Mouse (Mus musculus) heart, embryonic 14.5 days (tissue): ENCODE measurements at regions not wholly inside any gene's neighbourhood (a gene's known extent, or its start where the extent isn't known, plus 50 kb on each side); places are given as distances from the start of the nearest gene placed in this dataset.

Experiments used
- ATAC-seq: fragments of 200-750 bp; cut with Nextera tagmentation; 2 replicates; pipeline ENCODE4 v1.8.0; 2017; ENCODE audit warnings: low read depth, moderate TSS enrichment; ENCODE audit not compliant: insufficient number of reproducible peaks, insufficient read depth, low FRiP score
- H3K27ac ChIP-seq, 2 experiments: fragments of 200-500 bp in 1 of 2; fragments of 300-500 bp in 1 of 2; sonication (generic) in 1 of 2; replicated peaks in 1 of 2; 2 replicates each; pipeline ENCODE4 v1.5.1; 2012 to 2014; ENCODE audit warnings: low read depth in 2 of 2, low read length in 2 of 2, control low read depth in 1 of 2, mild to moderate bottlenecking in 1 of 2, mixed read lengths in 1 of 2; ENCODE audit not compliant: control insufficient read depth in 1 of 2, insufficient read depth in 1 of 2
- H3K27me3 ChIP-seq: fragments of 300-500 bp; sonication (generic); 2 replicates; pipeline ENCODE4 v1.6.1; 2014; ENCODE audit warnings: mild to moderate bottlenecking, low read length, control low read depth; ENCODE audit not compliant: control insufficient read depth, insufficient read depth
- H3K36me3 ChIP-seq: fragments of 300-500 bp; sonication (generic); 2 replicates; pipeline ENCODE4 v1.6.1; 2014; ENCODE audit warnings: mild to moderate bottlenecking, control low read depth, low read length, mixed read lengths; ENCODE audit not compliant: control insufficient read depth, insufficient read depth
- H3K4me1 ChIP-seq, 2 experiments: fragments of 200-500 bp in 1 of 2; fragments of 300-500 bp in 1 of 2; sonication (generic) in 1 of 2; 2 replicates each; pipeline ENCODE4 v1.6.1; 2012 to 2014; ENCODE audit warnings: low read length in 2 of 2, control low read depth in 1 of 2, mixed read lengths in 1 of 2; ENCODE audit not compliant: control insufficient read depth in 2 of 2, insufficient read depth in 2 of 2
- H3K4me2 ChIP-seq: fragments of 300-500 bp; sonication (generic); 2 replicates; pipeline ENCODE4 v1.6.1; 2014; ENCODE audit warnings: mild to moderate bottlenecking, low read length
- H3K4me3 ChIP-seq, 2 experiments: fragments of 200-500 bp in 1 of 2; fragments of 300-500 bp in 1 of 2; sonication (generic) in 1 of 2; 2 replicates each; pipeline ENCODE4 v1.5.1; 2012 to 2014; ENCODE audit warnings: low read length in 2 of 2, mild to moderate bottlenecking in 2 of 2, control low read depth in 1 of 2, low read depth in 1 of 2, moderate library complexity in 1 of 2; ENCODE audit not compliant: control insufficient read depth in 1 of 2, insufficient read depth in 1 of 2
- H3K9ac ChIP-seq: fragments of 300-500 bp; sonication (generic); 2 replicates; pipeline ENCODE4 v1.6.1; 2014; ENCODE audit warnings: mild to moderate bottlenecking, low read length
- H3K9me3 ChIP-seq: fragments of 300-500 bp; sonication (generic); 2 replicates; pipeline ENCODE4 v1.6.1; 2016; ENCODE audit warnings: low read length, control low read depth; ENCODE audit not compliant: control insufficient read depth
- WGBS: fragments of 180-500 bp; shearing (Covaris S2); extraction: QIAGEN DNeasy Blood & Tissue Kit; methylation state at CpG from one replicate; pipeline ENCODE4 v1.1.7; 2014; 5-methylcytosine and 5-hydroxymethylcytosine counted together

DNA sequence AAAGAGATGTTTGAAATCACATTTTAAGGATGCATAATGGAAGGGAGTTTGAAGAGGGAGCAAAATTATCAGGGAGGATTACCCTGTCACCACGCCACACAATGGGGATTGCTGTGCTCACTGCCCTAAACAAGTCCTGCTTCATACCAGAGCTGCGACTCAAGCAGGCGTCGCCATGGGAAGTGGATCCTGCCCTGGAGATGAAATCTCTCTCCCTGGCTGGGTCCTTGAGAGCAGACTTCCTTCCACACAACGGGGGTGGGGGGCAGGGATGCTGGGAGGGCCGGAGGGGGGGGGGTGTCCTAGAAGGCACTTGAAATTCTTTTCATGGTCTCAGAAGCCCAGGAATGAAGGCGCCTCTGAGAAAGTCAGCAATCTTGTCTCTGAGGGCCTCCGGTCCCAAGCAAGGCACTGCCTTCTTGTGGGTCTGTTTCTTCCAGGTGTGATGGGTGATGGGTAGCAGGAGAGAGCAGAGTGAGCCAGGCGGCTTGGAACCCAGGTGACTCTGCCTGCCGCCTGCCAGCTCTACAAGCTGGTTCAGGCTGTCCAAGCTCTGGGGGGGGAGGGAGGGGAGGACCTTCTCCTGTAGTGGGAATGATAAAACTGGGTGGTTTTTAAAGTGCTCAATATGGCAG is 51.7 kb upstream of the Foxe1 start:
- Histone ChIP-seq H3K36me3 (no peaks in the 10 kb centered on the region), H3K4me2 (no peak overlapping the region; the same call in 1 of the 2 replicates), H3K9me3 (peaks cover 8% of the 10 kb centered on the region; the same call in 1 of the 2 replicates), H3K9ac (no peak overlapping the region), H3K27me3 (peaks cover 8% of the 10 kb centered on the region), H3K4me3 (no peak overlapping the region), H3K4me1 (peaks cover 0 to 2% of the 10 kb centered on the region in 2 experiments; a peak in 1 of 4 replicates), H3K27ac (no peak overlapping the region)
- 12% methylated on average over 10 of the region's 10 CpGs for whole genome bisulfite sequencing
- ATAC-seq = no peak
